Mouse (Mus musculus): ENCODE measurements at regions not wholly inside any gene's neighbourhood (a gene's known extent, or its start where the extent isn't known, plus 50 kb on each side); places are given as distances from the start of the nearest gene placed in this dataset.
A peak's percentile ranks its signal among the peaks of the same experiment; 100 is the strongest.

GRCm38 (mm10) chr6:107894296-107895090 is 170.4 kb upstream of the Setmar start:
- Histone ChIP-seq H3K4me2 (replicated peaks) (no peak overlapping the region), H3K27me3 (no peaks in the 10 kb centered on the region), H3K4me3 (no peak overlapping the region), H3K9me3 (no peaks in the 10 kb centered on the region), H3K9ac (no peak overlapping the region), H3K36me3 (no peaks in the 10 kb centered on the region), H3K27ac (no peak overlapping the region), H3K4me1 (no peaks in the 10 kb centered on the region)
- ATAC-seq (ENCODE audit: insufficient number of reproducible peaks, insufficient read depth, low FRiP score, low TSS enrichment) = no peak
- 55% methylated on average over 5 of the region's 5 CpGs for WGBS

GRCm38 (mm10) chr6:107910576-107910975 is 154.3 kb upstream of the Setmar start:
- Histone ChIP-seq H3K4me1 (no peaks in the 10 kb centered on the region), H3K4me2 (replicated peaks) (no peak overlapping the region), H3K4me3 (no peak overlapping the region), H3K27me3 (no peaks in the 10 kb centered on the region), H3K36me3 (no peaks in the 10 kb centered on the region), H3K27ac (no peak overlapping the region), H3K9ac (no peak overlapping the region), H3K9me3 (no peaks in the 10 kb centered on the region)
- no peak for ATAC-seq (ENCODE audit: insufficient number of reproducible peaks, insufficient read depth, low FRiP score, low TSS enrichment)

- Histone ChIP-seq H3K9ac (no peak overlapping the region), H3K4me2 (replicated peaks) (no peak overlapping the region), H3K9me3 (no peaks in the 10 kb centered on the region), H3K27me3 (no peaks in the 10 kb centered on the region), H3K36me3 (no peaks in the 10 kb centered on the region), H3K4me3 (no peak overlapping the region), H3K4me1 (no peaks in the 10 kb centered on the region), H3K27ac (no peak overlapping the region)
- WGBS = 74% methylated on average over 2 of the region's 2 CpGs
- no peak for ATAC-seq (ENCODE audit: insufficient number of reproducible peaks, insufficient read depth, low FRiP score, low TSS enrichment)
Measured at GRCm38 (mm10) chr6:107911387-107911786, 153.5 kb upstream of the Setmar start.

GRCm38 (mm10) chr6:107923528-107924199 is 141.2 kb upstream of the Setmar start:
- Histone ChIP-seq H3K27ac (no peak overlapping the region), H3K9me3 (no peaks in the 10 kb centered on the region), H3K9ac (no peak overlapping the region), H3K27me3 (no peaks in the 10 kb centered on the region), H3K4me3 (no peak overlapping the region), H3K36me3 (no peaks in the 10 kb centered on the region), H3K4me2 (replicated peaks) (no peak overlapping the region), H3K4me1 (no peaks in the 10 kb centered on the region)
- 86% methylated on average over 12 of the region's 12 CpGs for WGBS
- 0 out of 2 replicates have a peak, but pooled peaks have one; percentile 41 for ATAC-seq (ENCODE audit: insufficient number of reproducible peaks, insufficient read depth, low FRiP score, low TSS enrichment)

GRCm38 (mm10) chr6:107924200-107924735 is 140.6 kb upstream of the Setmar start:
- no peaks in the 10 kb centered on the region for H3K27me3 ChIP-seq
- no peaks in the 10 kb centered on the region for H3K9me3 ChIP-seq
- no peak overlapping the region for H3K4me3 ChIP-seq
- H3K4me1 ChIP-seq = no peaks in the 10 kb centered on the region
- no peaks in the 10 kb centered on the region for H3K36me3 ChIP-seq
- no peak overlapping the region for H3K4me2 ChIP-seq (replicated peaks)
- no peak for ATAC-seq (ENCODE audit: insufficient number of reproducible peaks, insufficient read depth, low FRiP score, low TSS enrichment)
- H3K27ac ChIP-seq = no peak overlapping the region
- no peak overlapping the region for H3K9ac ChIP-seq
- WGBS = 74% methylated on average over 7 of the region's 7 CpGs

- 78% methylated on average over 8 of the region's 8 CpGs for WGBS
- no peak for ATAC-seq (ENCODE audit: insufficient number of reproducible peaks, insufficient read depth, low FRiP score, low TSS enrichment)
- Histone ChIP-seq H3K27ac (no peak overlapping the region), H3K4me3 (no peak overlapping the region), H3K36me3 (no peaks in the 10 kb centered on the region), H3K9ac (no peak overlapping the region), H3K27me3 (no peaks in the 10 kb centered on the region), H3K4me2 (replicated peaks) (no peak overlapping the region), H3K4me1 (no peaks in the 10 kb centered on the region), H3K9me3 (no peaks in the 10 kb centered on the region)
Measured at GRCm38 (mm10) chr6:107930439-107931173, 134.2 kb upstream of the Setmar start.

- WGBS = 71% methylated on average over 4 of the region's 4 CpGs
- Histone ChIP-seq H3K27ac (no peak overlapping the region), H3K9me3 (no peaks in the 10 kb centered on the region), H3K27me3 (no peaks in the 10 kb centered on the region), H3K9ac (no peak overlapping the region), H3K4me2 (replicated peaks) (no peak overlapping the region), H3K4me1 (no peaks in the 10 kb centered on the region), H3K36me3 (no peaks in the 10 kb centered on the region), H3K4me3 (no peak overlapping the region)
- ATAC-seq (ENCODE audit: insufficient number of reproducible peaks, insufficient read depth, low FRiP score, low TSS enrichment) = no peak
Measured at GRCm38 (mm10) chr6:107931174-107931557, 133.7 kb upstream of the Setmar start.

GRCm38 (mm10) chr6:107936075-107936635 is 128.7 kb upstream of the Setmar start:
- Histone ChIP-seq H3K4me2 (replicated peaks) (no peak overlapping the region), H3K27me3 (no peaks in the 10 kb centered on the region), H3K36me3 (no peaks in the 10 kb centered on the region), H3K27ac (no peak overlapping the region), H3K4me1 (no peaks in the 10 kb centered on the region), H3K9ac (no peak overlapping the region), H3K9me3 (no peaks in the 10 kb centered on the region), H3K4me3 (no peak overlapping the region)
- 89% methylated on average over 6 of the region's 6 CpGs for WGBS
- ATAC-seq (ENCODE audit: insufficient number of reproducible peaks, insufficient read depth, low FRiP score, low TSS enrichment) = no peak

- Histone ChIP-seq H3K4me1 (no peaks in the 10 kb centered on the region), H3K36me3 (no peaks in the 10 kb centered on the region), H3K27me3 (no peaks in the 10 kb centered on the region), H3K9me3 (no peaks in the 10 kb centered on the region), H3K27ac (no peak overlapping the region), H3K4me3 (no peak overlapping the region), H3K9ac (no peak overlapping the region), H3K4me2 (replicated peaks) (no peak overlapping the region)
- ATAC-seq (ENCODE audit: insufficient number of reproducible peaks, insufficient read depth, low FRiP score, low TSS enrichment) = no peak
- 80% methylated on average over 2 of the region's 2 CpGs for WGBS
Measured at GRCm38 (mm10) chr6:107968694-107969093, 96.2 kb upstream of the Setmar start.

- H3K36me3 ChIP-seq = no peaks in the 10 kb centered on the region
- 83% methylated on average over 8 of the region's 8 CpGs for WGBS
- H3K4me2 ChIP-seq (replicated peaks) = no peak overlapping the region
- H3K4me1 ChIP-seq = no peaks in the 10 kb centered on the region
- no peak overlapping the region for H3K4me3 ChIP-seq
- no peaks in the 10 kb centered on the region for H3K9me3 ChIP-seq
- ATAC-seq (ENCODE audit: insufficient number of reproducible peaks, insufficient read depth, low FRiP score, low TSS enrichment) = no peak
- no peaks in the 10 kb centered on the region for H3K27me3 ChIP-seq
- H3K9ac ChIP-seq = no peak overlapping the region
- H3K27ac ChIP-seq = no peak overlapping the region
Measured at GRCm38 (mm10) chr6:107998921-107999690, 65.7 kb upstream of the Setmar start.

GRCm38 (mm10) chr6:108003231-108003630 is 61.6 kb upstream of the Setmar start:
- Histone ChIP-seq H3K4me2 (replicated peaks) (no peak overlapping the region), H3K27ac (no peak overlapping the region), H3K36me3 (no peaks in the 10 kb centered on the region), H3K4me3 (no peak overlapping the region), H3K9ac (no peak overlapping the region), H3K27me3 (no peaks in the 10 kb centered on the region), H3K9me3 (no peaks in the 10 kb centered on the region), H3K4me1 (no peaks in the 10 kb centered on the region)
- WGBS = 54% methylated on average over 1 of the region's 1 CpGs
- ATAC-seq (ENCODE audit: insufficient number of reproducible peaks, insufficient read depth, low FRiP score, low TSS enrichment) = no peak

All from embryonic facial prominence, embryonic 12.5 days (tissue).